Mouse (Mus musculus): ENCODE measurements around the gene Endou.

GRCm38 (mm10) chr15:97672211-97672765 is 58.9 kb downstream of the Endou start:
- TF ChIP-seq CTCF (IDR thresholded peaks at IDR 0.05; ENCODE audit: insufficient read depth, low read depth, low read length): no peak
- TF ChIP-seq POLR2A (IDR thresholded peaks at IDR 0.05; ENCODE audit: insufficient read depth, low read depth, low read length): no peak
